Mouse (Mus musculus): ENCODE measurements around the gene Atp8b4. TPM values are rescaled to one million over a fixed set of nuclear protein-coding genes. Genes with fewer than 3 reads are reported as not detected.

Atp8b4 gene
- polyA plus RNA-seq, 1 experiment, result not detected

DNA sequence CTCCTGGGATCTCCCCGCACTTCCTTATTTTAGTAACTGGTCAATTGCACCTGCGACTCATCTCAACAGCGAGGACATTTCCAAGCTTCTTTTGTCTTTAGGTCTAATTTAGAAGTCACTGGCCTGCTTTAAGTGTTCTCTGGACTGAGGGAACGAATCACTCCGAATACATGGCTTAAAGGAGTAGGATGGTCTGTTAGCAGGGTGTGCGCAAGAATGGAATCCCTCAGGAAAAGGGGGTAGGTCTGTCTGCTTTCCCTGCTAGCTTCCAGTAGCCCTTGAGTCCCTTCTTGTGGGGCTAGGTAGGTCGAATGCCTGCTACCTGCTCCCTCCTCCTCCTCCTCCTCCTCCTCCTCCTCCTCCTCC, 49.6 kb downstream of the Atp8b4 start:
- 40% methylated on average over 7 of the region's 7 CpGs for WGBS
- H3K27ac ChIP-seq (ENCODE audit: insufficient read depth, low read depth, low read length), result no peak overlapping the region

DNA sequence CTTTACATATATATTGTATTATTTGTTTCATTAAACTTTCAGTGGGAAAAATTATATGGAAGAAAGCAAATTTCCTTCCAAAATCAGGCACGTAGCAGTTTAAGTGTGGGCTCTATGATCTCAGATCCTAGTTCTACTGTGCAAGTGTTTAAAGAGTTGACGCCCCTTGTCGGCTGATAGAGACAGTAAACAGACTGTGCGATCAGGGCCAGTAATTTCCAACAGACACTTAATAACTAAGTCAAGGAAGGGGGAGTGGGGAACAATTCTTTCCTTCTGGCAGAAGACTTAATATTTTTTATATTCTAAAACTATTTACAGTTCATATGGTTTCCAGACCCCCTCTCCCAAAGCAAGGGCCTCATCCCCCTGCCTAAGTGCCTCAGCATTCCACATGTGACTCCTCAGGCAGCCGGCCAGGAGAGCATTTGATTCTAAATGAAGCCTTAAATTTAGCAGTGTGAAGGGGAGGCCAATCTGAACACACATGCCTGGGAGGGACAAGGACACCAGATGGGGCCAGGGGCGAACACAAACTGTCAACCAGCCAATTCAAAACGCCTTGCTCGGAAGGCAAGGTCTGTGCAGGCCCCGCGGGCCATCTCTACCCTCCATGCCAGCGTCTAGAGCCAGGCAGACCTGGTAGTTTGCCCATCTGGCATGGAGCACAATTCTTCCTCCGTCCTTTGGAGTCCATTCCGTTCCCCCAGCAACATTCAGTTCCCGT, 50.1 kb downstream of the Atp8b4 start:
- 35% methylated on average over 14 of the region's 14 CpGs for WGBS
- H3K4me1 ChIP-seq (ENCODE audit: control insufficient read depth, insufficient read depth, low read length), result peaks cover 8% of the 10 kb centered on the region
- TF ChIP-seq POLR2A (IDR thresholded peaks at IDR 0.05; ENCODE audit: insufficient read depth, low read depth, low read length), result no peak
- TF ChIP-seq CTCF (IDR thresholded peaks at IDR 0.05; ENCODE audit: insufficient read depth, low read depth, low read length), result no peak
- H3K4me3 ChIP-seq (ENCODE audit: insufficient read depth, low read depth, low read length), result no peak overlapping the region
- no peak overlapping the region for H3K27ac ChIP-seq (ENCODE audit: insufficient read depth, low read depth, low read length)

More for the DNA sequence above, 49.6 kb downstream of the Atp8b4 start:
- Histone ChIP-seq H3K4me1 (ENCODE audit: control insufficient read depth, insufficient read depth, low read length) (peaks cover 8% of the 10 kb centered on the region), H3K4me3 (ENCODE audit: insufficient read depth, low read depth, low read length) (no peak overlapping the region)
- TF ChIP-seq CTCF (IDR thresholded peaks at IDR 0.05; ENCODE audit: insufficient read depth, low read depth, low read length) (no peak), POLR2A (IDR thresholded peaks at IDR 0.05; ENCODE audit: insufficient read depth, low read depth, low read length) (no peak)

DNA sequence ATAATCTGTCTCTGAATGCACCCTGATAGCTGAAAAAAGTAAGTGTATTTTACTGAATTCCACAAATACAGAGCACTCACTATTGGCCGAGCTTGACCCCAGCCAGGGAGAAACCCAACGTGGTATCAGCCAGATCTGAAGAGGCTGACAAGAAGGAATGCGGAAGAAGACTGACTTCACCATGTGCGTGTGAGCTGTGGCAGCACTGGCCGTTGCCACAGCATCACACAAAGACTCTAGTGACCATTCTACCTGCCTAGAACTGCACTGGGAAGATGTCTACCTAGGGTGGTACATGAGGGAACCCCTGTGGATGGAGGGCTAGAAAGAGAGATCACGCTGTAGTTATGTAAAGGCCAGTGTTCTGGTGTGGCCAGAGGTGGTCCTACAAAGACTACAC, 55.4 kb downstream of the Atp8b4 start:
- peaks cover 3% of the 10 kb centered on the region; the same call in 1 of the 2 replicates for H3K4me1 ChIP-seq (ENCODE audit: control insufficient read depth, insufficient read depth, low read length)
- no peak overlapping the region for H3K4me3 ChIP-seq (ENCODE audit: insufficient read depth, low read depth, low read length)
- WGBS, result 87% methylated on average over 6 of the region's 6 CpGs
- no peak overlapping the region for H3K27ac ChIP-seq (ENCODE audit: insufficient read depth, low read depth, low read length)
- TF ChIP-seq CTCF (IDR thresholded peaks at IDR 0.05; ENCODE audit: insufficient read depth, low read depth, low read length), result no peak
- TF ChIP-seq POLR2A (IDR thresholded peaks at IDR 0.05; ENCODE audit: insufficient read depth, low read depth, low read length), result no peak

DNA sequence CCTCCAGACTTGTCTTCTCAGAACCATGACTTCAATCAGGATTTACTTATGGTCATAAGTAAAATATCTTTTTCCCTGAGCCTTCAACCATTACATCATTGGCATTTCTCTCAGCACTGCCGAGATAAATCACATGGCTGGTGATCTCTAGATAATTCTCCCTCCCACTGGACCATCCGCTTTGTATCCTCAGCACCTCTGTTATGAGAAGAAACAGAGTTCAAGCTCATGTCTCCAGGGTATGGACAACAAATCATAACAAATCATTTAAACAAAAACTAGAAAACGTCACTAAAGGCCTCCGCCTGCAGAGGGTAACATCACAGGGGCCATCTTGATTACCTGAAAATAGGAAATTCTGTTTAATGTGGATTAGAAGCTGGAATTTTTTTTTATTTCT, 58.9 kb downstream of the Atp8b4 start:
- Histone ChIP-seq H3K4me3 (ENCODE audit: insufficient read depth, low read depth, low read length) (no peak overlapping the region), H3K4me1 (ENCODE audit: control insufficient read depth, insufficient read depth, low read length) (no peaks in the 10 kb centered on the region), H3K27ac (ENCODE audit: insufficient read depth, low read depth, low read length) (no peak overlapping the region)
- 85% methylated on average over 4 of the region's 4 CpGs for WGBS
- TF ChIP-seq POLR2A (IDR thresholded peaks at IDR 0.05; ENCODE audit: insufficient read depth, low read depth, low read length) (no peak), CTCF (IDR thresholded peaks at IDR 0.05; ENCODE audit: insufficient read depth, low read depth, low read length) (no peak)

DNA sequence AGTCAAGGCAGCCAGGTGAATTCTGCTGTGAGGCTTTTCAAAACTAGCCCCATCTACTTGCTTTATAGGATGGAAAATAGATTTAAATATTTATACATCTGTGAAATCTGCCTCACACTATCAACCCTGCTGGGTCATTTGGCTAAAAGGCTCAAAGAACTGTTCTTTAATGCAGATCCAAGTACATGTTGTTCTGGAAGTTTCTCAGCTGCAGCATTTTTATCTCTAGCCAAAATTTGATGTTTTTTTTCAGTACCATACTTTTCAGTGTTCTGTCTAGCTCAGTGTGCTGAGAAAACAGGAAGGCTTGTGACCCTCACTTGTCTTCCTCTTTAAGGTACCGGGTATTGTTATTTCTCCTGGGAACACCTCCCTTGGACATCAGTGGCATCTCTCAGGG, 65.8 kb downstream of the Atp8b4 start:
- WGBS, result 80% methylated on average over 1 of the region's 1 CpGs
- TF ChIP-seq CTCF (IDR thresholded peaks at IDR 0.05; ENCODE audit: insufficient read depth, low read depth, low read length) (no peak), POLR2A (IDR thresholded peaks at IDR 0.05; ENCODE audit: insufficient read depth, low read depth, low read length) (no peak)

DNA sequence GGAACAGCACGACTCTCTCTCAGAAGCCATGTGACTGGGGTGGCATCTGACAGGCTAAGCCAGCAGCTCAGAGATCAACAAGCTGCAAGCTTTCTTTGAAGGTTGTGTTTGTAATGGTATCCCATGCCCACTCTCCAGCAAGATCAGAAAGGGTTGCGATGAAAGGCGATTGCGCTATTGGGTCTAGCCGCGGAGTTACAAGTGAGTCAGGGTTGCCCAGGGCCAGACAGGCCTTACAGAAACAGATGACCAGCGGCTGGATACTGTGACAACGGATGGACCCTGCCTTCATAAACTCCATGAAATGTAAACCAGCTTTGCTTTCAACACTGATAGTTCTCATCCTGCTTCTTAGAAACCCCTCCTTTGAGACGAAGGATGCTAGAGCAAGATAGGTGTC, 66.2 kb downstream of the Atp8b4 start:
- Histone ChIP-seq H3K27ac (ENCODE audit: insufficient read depth, low read depth, low read length) (no peak overlapping the region), H3K4me1 (ENCODE audit: control insufficient read depth, insufficient read depth, low read length) (no peaks in the 10 kb centered on the region), H3K4me3 (ENCODE audit: insufficient read depth, low read depth, low read length) (no peak overlapping the region)
- TF ChIP-seq POLR2A (IDR thresholded peaks at IDR 0.05; ENCODE audit: insufficient read depth, low read depth, low read length), result no peak
- TF ChIP-seq CTCF (IDR thresholded peaks at IDR 0.05; ENCODE audit: insufficient read depth, low read depth, low read length), result no peak
- WGBS, result 92% methylated on average over 9 of the region's 9 CpGs

More for the DNA sequence above, 65.8 kb downstream of the Atp8b4 start:
- Histone ChIP-seq H3K27ac (ENCODE audit: insufficient read depth, low read depth, low read length) (no peak overlapping the region), H3K4me1 (ENCODE audit: control insufficient read depth, insufficient read depth, low read length) (no peaks in the 10 kb centered on the region), H3K4me3 (ENCODE audit: insufficient read depth, low read depth, low read length) (no peak overlapping the region)

DNA sequence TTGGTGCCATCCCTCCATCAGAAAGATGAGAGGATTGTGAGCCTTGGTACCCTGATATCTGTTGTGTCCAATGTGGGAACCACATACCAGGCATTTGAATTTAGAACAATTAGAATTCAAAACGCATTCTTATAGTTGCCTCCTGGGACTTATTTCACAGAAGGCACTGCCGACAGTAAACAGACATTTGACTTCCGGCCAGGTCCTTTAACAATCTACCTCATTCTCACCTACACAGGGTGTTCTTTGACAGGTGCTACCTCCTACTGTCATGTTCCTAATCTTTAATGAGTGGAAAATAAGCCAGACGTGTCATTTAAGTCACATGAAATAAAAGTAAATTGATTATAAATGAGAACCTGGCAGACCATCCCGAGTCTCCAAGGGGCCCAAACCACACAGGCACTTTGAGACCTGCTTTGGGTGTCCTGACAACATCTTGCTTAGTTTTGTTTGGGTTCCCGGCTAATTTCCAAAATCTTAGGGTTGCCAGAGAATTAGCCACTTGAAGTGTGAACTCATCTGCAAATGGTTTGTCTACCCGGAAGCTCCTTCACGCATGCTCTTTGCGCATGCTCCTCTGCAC, 67.9 kb downstream of the Atp8b4 start:
- WGBS, result 77% methylated on average over 9 of the region's 9 CpGs
- TF ChIP-seq POLR2A (IDR thresholded peaks at IDR 0.05; ENCODE audit: insufficient read depth, low read depth, low read length), result no peak
- TF ChIP-seq CTCF (IDR thresholded peaks at IDR 0.05; ENCODE audit: insufficient read depth, low read depth, low read length), result no peak
- Histone ChIP-seq H3K27ac (ENCODE audit: insufficient read depth, low read depth, low read length) (no peak overlapping the region), H3K4me1 (ENCODE audit: control insufficient read depth, insufficient read depth, low read length) (no peaks in the 10 kb centered on the region), H3K4me3 (ENCODE audit: insufficient read depth, low read depth, low read length) (no peak overlapping the region)

DNA sequence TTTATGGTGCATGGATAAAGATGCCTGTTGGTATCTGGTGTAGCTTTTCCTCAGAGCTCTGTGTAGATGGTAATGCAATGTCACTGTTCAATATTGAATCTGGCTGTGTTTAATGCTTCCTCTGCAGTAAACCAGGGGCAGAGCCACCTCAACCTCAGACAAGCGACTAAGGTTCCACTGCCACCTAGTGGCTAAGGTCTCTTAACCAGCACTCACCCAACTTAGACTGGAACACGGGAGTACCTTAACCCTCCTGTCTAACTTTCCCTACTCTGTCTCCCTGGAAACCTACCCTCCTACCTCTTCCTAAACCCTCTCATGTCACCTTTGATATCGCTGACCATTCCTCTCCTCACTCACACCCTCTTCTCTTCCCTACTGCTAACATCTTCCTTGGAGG, 71.2 kb downstream of the Atp8b4 start:
- TF ChIP-seq CTCF (IDR thresholded peaks at IDR 0.05; ENCODE audit: insufficient read depth, low read depth, low read length) (no peak), POLR2A (IDR thresholded peaks at IDR 0.05; ENCODE audit: insufficient read depth, low read depth, low read length) (no peak)

DNA sequence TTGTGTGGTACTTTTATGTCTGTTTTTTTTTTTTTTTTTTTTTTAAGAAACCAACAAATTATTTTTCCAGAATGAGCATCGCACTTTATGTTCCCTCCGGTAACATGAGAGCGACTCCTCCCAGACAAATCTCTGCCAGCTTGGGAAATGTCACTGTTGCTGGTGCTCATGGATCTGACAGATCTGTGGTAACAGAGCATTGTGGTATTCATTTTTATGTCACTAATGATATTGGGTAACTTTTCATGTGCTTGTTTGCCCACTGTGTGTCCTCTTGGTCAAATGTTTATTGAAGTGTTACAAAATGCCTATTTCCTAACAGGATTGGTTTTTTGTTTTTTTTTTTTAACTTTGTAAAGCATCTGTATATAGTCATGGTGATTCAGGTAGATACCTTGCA, 75.3 kb downstream of the Atp8b4 start:
- 61% methylated on average over 3 of the region's 3 CpGs for WGBS
- Histone ChIP-seq H3K27ac (ENCODE audit: insufficient read depth, low read depth, low read length) (no peak overlapping the region), H3K4me3 (ENCODE audit: insufficient read depth, low read depth, low read length) (no peak overlapping the region), H3K4me1 (ENCODE audit: control insufficient read depth, insufficient read depth, low read length) (no peaks in the 10 kb centered on the region)
- no peak for TF ChIP-seq CTCF (IDR thresholded peaks at IDR 0.05; ENCODE audit: insufficient read depth, low read depth, low read length)
- no peak for TF ChIP-seq POLR2A (IDR thresholded peaks at IDR 0.05; ENCODE audit: insufficient read depth, low read depth, low read length)

More for the DNA sequence above, 71.2 kb downstream of the Atp8b4 start:
- WGBS, result 25% methylated on average over 3 of the region's 3 CpGs
- Histone ChIP-seq H3K4me3 (ENCODE audit: insufficient read depth, low read depth, low read length) (no peak overlapping the region), H3K27ac (ENCODE audit: insufficient read depth, low read depth, low read length) (no peak overlapping the region), H3K4me1 (ENCODE audit: control insufficient read depth, insufficient read depth, low read length) (no peaks in the 10 kb centered on the region)
